Mouse (Mus musculus) kidney, adult 2 months (tissue): ENCODE results near the gene Ercc4.

Experiments used
- CTCF ChIP-seq: fragments of 200-500 bp; conservative IDR thresholded peaks from 2 replicates; pipeline ENCODE4 v1.5.1; 2011; ENCODE audit warnings: low read depth, mild to moderate bottlenecking, control low read depth, low read length, moderate library complexity, mixed read lengths; ENCODE audit not compliant: insufficient read depth, insufficient read length
- POLR2A ChIP-seq: fragments of 200-500 bp; IDR thresholded peaks from one replicate; pipeline ENCODE4 v1.6.1; 2011; ENCODE audit warnings: low read depth, low read length, control low read depth

GRCm38 (mm10) chr16:13191166-13191565, 81.7 kb downstream of the Ercc4 start:
- TF ChIP-seq CTCF (no peak), POLR2A (no peak)
